Mouse (Mus musculus) neural tube, embryonic 11.5 days (tissue): Measurements from ENCODE around the gene Gpr153. TPM values are rescaled to one million over a fixed set of nuclear protein-coding genes. Genes with fewer than 3 reads are reported as not detected.

Experiments
- ATAC-seq: fragments of 200-750 bp; cut with Nextera tagmentation; 2 replicates; pipeline ENCODE4 v1.8.0; 2017; ENCODE audit warnings: moderate number of reproducible peaks, mild to moderate bottlenecking, moderate TSS enrichment, moderate library complexity; ENCODE audit not compliant: insufficient read depth, low FRiP score, low TSS enrichment
- DNase-seq: peaks from one replicate; pipeline ENCODE4 v3.0.0-alpha.2; 2015; ENCODE audit warnings: low spot score
- H3K27ac ChIP-seq: fragments of 300-500 bp; sonication (generic); 2 replicates; pipeline ENCODE4 v1.5.1; 2014; ENCODE audit warnings: low read depth, mild to moderate bottlenecking, low read length
- H3K27me3 ChIP-seq: fragments of 300-500 bp; sonication (generic); 2 replicates; pipeline ENCODE4 v1.6.1; 2014; ENCODE audit warnings: mild to moderate bottlenecking, low read length, mixed read lengths; ENCODE audit not compliant: control insufficient read depth, insufficient read depth
- H3K36me3 ChIP-seq: fragments of 300-500 bp; sonication (generic); 2 replicates; pipeline ENCODE4 v1.6.1; 2014; ENCODE audit warnings: mild to moderate bottlenecking, low read length, moderate library complexity, mixed read lengths; ENCODE audit not compliant: control insufficient read depth, insufficient read depth
- H3K4me1 ChIP-seq: fragments of 300-500 bp; sonication (generic); 2 replicates; pipeline ENCODE4 v1.6.1; 2014; ENCODE audit warnings: low read length, mixed read lengths; ENCODE audit not compliant: control insufficient read depth, insufficient read depth
- H3K4me2 ChIP-seq: fragments of 300-500 bp; sonication (generic); 2 replicates; pipeline ENCODE4 v1.6.1; 2014; ENCODE audit warnings: low read depth, mild to moderate bottlenecking, moderate library complexity
- H3K4me3 ChIP-seq: fragments of 300-500 bp; sonication (generic); 2 replicates; pipeline ENCODE4 v1.5.1; 2014; ENCODE audit warnings: low read depth, low read length
- H3K9ac ChIP-seq: fragments of 300-500 bp; sonication (generic); 2 replicates; pipeline ENCODE4 v1.6.1; 2014; ENCODE audit warnings: mild to moderate bottlenecking, low read length
- H3K9me3 ChIP-seq: fragments of 300-500 bp; sonication (generic); 2 replicates; pipeline ENCODE4 v1.6.1; 2016; ENCODE audit warnings: low read length; ENCODE audit not compliant: control insufficient read depth
- WGBS: fragments of 180-500 bp; shearing (Covaris S2); extraction: QIAGEN DNeasy Blood & Tissue Kit; methylation state at CpG from one replicate; pipeline ENCODE4 v1.1.7; 2014; 5-methylcytosine and 5-hydroxymethylcytosine counted together
- polyA plus RNA-seq: library from polyadenylated mRNA; unstranded; fragments of >200 nt; fragmentation: Nextera tagmentation; extraction: Ambion mirVana; gene quantifications from 2 replicates; pipeline ENCODE4 v1.2.1, GENCODE M21; 2014

The Gpr153 gene
- polyA plus RNA-seq, 1 experiment from 2014 or later = 8.3 TPM

DNA sequence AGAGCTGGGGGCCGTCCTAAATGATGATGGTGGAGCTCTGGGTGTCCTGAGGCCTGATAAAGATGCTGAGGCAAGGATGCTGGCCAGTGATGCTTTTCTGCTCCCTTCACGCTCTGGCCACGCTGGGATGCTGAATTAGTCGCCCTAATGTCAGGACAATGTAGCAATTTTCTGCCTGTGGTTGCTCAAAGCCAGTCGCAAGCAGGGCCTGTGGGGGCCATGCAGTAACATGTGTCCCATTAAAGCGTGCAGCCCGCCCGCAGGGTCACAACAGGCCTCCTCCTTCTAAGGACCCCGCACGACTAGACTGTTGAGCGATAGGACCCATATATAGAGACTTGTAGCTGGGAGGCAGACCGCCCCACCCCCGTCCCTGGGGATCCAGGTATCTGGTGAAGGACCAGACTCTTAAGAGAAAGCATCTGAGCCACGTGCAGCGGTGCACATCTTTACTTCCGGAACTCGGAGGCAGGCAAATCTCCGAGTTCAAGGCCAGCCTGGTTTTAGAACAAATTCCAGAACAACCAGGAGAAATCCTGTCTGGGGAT, 14.4 kb downstream of the Gpr153 start:
- no peak overlapping the region for H3K9ac ChIP-seq
- ATAC-seq = no peak
- no peak overlapping the region for H3K27ac ChIP-seq
- peaks cover 55% of the 10 kb centered on the region for H3K4me1 ChIP-seq
- no peaks in the 10 kb centered on the region for H3K36me3 ChIP-seq
- DNase-seq = peak; percentile 75
- H3K27me3 ChIP-seq = peaks cover 78% of the 10 kb centered on the region
- no peak overlapping the region for H3K4me3 ChIP-seq
- WGBS = 31% methylated on average over 18 of the region's 18 CpGs
- H3K9me3 ChIP-seq = no peaks in the 10 kb centered on the region
- H3K4me2 ChIP-seq = no peak overlapping the region

DNA sequence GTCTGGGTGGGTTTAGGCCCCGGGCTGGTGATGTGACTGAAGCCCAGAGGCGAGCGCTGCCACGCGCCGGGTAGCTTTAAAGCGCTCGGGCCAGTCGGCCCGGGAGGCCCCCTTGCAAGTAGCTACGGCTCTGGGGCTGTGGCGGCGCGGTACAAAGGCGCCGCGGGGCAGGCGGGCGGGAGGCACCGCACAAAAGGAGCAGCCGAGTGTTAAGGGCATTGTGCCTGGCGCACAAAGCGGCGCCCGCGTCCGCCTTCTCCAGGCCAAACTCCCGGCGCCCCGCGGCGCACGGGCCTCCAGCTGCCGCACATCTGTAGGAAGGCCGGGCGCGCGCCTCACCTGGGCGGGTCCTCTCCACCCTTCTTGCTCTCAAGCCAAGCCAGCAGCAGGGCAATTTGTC, 16.4 kb downstream of the Gpr153 start:
- Histone ChIP-seq H3K4me2 (peak overlapping the region; percentile 47), H3K27me3 (peaks cover 60% of the 10 kb centered on the region), H3K27ac (no peak overlapping the region), H3K4me1 (peaks cover 65% of the 10 kb centered on the region), H3K36me3 (no peaks in the 10 kb centered on the region), H3K9me3 (no peaks in the 10 kb centered on the region), H3K9ac (peak overlapping the region; percentile 45), H3K4me3 (peak overlapping the region; percentile 23)
- WGBS = 0% methylated on average over 23 of the region's 39 CpGs
- ATAC-seq (peak; percentile 60), DNase-seq (peak; percentile 85)

DNA sequence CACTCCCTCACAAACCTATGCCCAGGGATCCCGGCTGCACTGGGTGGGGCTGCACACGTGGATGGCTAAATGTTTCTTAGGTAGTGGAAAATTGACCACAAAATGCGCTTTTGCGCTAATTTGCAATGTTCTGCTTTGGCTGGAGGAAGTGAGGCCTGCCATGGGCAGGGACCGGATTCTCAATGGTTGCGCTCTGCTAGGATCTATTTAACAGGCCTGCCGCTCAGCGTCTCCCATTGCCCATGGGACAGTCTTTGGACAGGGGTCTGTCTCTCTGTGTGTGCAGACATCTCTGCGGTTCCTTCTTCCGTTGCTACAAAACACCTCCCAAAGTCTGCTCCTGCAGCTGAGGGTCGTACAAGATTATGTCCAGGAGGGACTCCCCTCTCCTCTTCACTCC, 17.0 kb downstream of the Gpr153 start:
- no peaks in the 10 kb centered on the region for H3K36me3 ChIP-seq
- peaks cover 61% of the 10 kb centered on the region for H3K27me3 ChIP-seq
- H3K9ac ChIP-seq = 0 out of 2 replicates have a peak overlapping the region, but pooled peaks have one; percentile 45
- DNase-seq (no peak), ATAC-seq (no peak; the same call in 1 of the 2 replicates)
- no peaks in the 10 kb centered on the region for H3K9me3 ChIP-seq
- no peak overlapping the region for H3K4me3 ChIP-seq
- H3K27ac ChIP-seq = no peak overlapping the region
- H3K4me2 ChIP-seq = peak overlapping the region; percentile 47
- H3K4me1 ChIP-seq = peaks cover 63% of the 10 kb centered on the region
- WGBS = 5% methylated on average over 11 of the region's 11 CpGs

DNA sequence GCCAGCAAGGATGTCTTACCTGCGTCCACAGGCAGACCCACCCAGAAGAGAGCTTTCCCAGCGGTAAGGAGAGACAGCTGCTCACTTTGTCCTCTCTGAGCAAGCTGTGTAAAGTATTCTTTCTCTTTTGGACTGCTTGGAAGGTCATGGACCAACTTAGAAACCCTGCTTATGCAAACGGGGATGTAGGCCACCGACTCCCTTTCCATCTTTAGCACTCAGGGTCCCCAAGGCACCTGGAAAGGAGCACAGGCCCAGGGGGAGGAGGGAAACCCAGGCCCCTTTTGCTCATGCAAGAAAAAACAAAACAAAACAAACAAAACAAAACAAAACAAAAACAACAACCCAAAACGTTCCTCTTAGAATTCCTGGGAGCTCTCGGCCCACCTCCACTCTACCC, 17.5 kb downstream of the Gpr153 start, which contains the start of gene Hes3:
TSS of gene Hes3 (minus strand) at position 101 of the 400 bp plus-strand sequence.
- H3K4me2 ChIP-seq = peak within 1 kb of the TSS; percentile 47
- H3K9ac ChIP-seq = peak within 1 kb of the TSS; percentile 45
- no peak within 1 kb of the TSS for H3K27ac ChIP-seq
- DNase-seq (no peak), ATAC-seq (no peak)
- WGBS = 21% methylated on average over 6 of the region's 6 CpGs
- H3K4me3 ChIP-seq = peak within 1 kb of the TSS; percentile 23
- H3K4me1 ChIP-seq = peaks cover 59% of the 10 kb centered on the region
- H3K27me3 ChIP-seq = peaks cover 56% of the 10 kb centered on the region
- no peaks in the 10 kb centered on the region for H3K9me3 ChIP-seq
- H3K36me3 ChIP-seq = no peaks in the 10 kb centered on the region

GRCm38 (mm10) chr4:152292102-152292765, 18.2 kb downstream of the Gpr153 start:
- Histone ChIP-seq H3K4me3 (no peak overlapping the region), H3K27ac (no peak overlapping the region), H3K4me2 (peak overlapping the region; percentile 7; the same call in 1 of the 2 replicates)

GRCm38 (mm10) chr4:152294188-152294929, 20.3 kb downstream of the Gpr153 start:
- no peak overlapping the region for H3K4me3 ChIP-seq
- no peaks in the 10 kb centered on the region for H3K36me3 ChIP-seq
- ATAC-seq (no peak), DNase-seq (no peak)
- H3K9me3 ChIP-seq = no peaks in the 10 kb centered on the region
- H3K9ac ChIP-seq = no peak overlapping the region
- peaks cover 34% of the 10 kb centered on the region for H3K27me3 ChIP-seq
- no peak overlapping the region for H3K4me2 ChIP-seq
- peaks cover 49% of the 10 kb centered on the region for H3K4me1 ChIP-seq
- 41% methylated on average over 10 of the region's 10 CpGs for WGBS
- no peak overlapping the region for H3K27ac ChIP-seq

More at GRCm38 (mm10) chr4:152292102-152292765, 18.2 kb downstream of the Gpr153 start:
- ATAC-seq (no peak), DNase-seq (peak; percentile 56)
- Histone ChIP-seq H3K9me3 (no peaks in the 10 kb centered on the region), H3K9ac (no peak overlapping the region), H3K36me3 (no peaks in the 10 kb centered on the region), H3K4me1 (peaks cover 53% of the 10 kb centered on the region), H3K27me3 (peaks cover 49% of the 10 kb centered on the region)
- WGBS = 5% methylated on average over 12 of the region's 12 CpGs

- no peak for DNase-seq
- no peak for ATAC-seq
- H3K9me3 ChIP-seq = no peaks in the 10 kb centered on the region
- 57% methylated on average over 4 of the region's 4 CpGs for WGBS
- H3K36me3 ChIP-seq = no peaks in the 10 kb centered on the region
- H3K9ac ChIP-seq = no peak overlapping the region
- no peak overlapping the region for H3K4me3 ChIP-seq
- H3K27me3 ChIP-seq = peaks cover 20% of the 10 kb centered on the region
- peaks cover 40% of the 10 kb centered on the region for H3K4me1 ChIP-seq
- H3K27ac ChIP-seq = no peak overlapping the region
- no peak overlapping the region for H3K4me2 ChIP-seq
Measured at GRCm38 (mm10) chr4:152295916-152296315, 21.9 kb downstream of the Gpr153 start.

DNA sequence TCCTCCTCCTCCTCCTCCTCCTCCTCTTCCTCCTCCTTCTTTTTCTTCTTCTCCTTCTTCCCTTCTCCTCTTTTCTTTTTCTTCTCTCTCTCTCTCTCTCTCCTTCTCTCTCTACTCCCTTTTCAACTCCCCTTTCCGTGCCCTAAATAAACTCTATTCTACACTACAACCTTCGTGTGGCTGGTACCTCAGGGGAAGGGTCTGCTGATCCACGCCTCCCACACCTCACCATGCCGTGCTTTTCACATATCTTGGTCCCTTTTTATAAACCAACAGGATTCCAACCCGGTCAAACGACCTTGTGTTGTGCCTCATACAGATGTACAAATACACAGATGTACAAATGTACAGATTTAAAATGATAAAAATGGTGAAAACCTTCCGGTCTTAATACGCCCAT, 22.3 kb downstream of the Gpr153 start:
- 25% methylated on average over 8 of the region's 8 CpGs for WGBS
- no peak for ATAC-seq
- no peak for DNase-seq
- Histone ChIP-seq H3K27ac (no peak overlapping the region), H3K9ac (peak overlapping the region; percentile 0; the same call in 1 of the 2 replicates), H3K27me3 (peaks cover 16% of the 10 kb centered on the region), H3K4me1 (peaks cover 36% of the 10 kb centered on the region), H3K4me3 (peak overlapping the region; percentile 92), H3K4me2 (peak overlapping the region; percentile 37), H3K36me3 (no peaks in the 10 kb centered on the region), H3K9me3 (no peaks in the 10 kb centered on the region)
